Mouse (Mus musculus) gonadal fat pad, adult 2 months (tissue): ENCODE data around the gene Olfr804. TPM values are rescaled to one million over a fixed set of nuclear protein-coding genes. Genes with fewer than 3 reads are reported as not detected.

Experiments
- DNase-seq: peaks from one replicate; pipeline ENCODE4 v3.0.0-alpha.2; 2012; ENCODE audit warnings: low read depth
- polyA plus RNA-seq: library from polyadenylated mRNA; depleted of rRNA; stranded (reverse); fragments of >200 nt; gene quantifications from 2 replicates; pipeline ENCODE4 v1.2.3, GENCODE M21; 2012; rRNA removed

Olfr804 gene
- not detected in 2 replicates for polyA plus RNA-seq

- DNase-seq, result no peak
Measured at GRCm38 (mm10) chr10:129702910-129703309, at the start of gene Olfr804. Gene Olfr804, plus strand, starts transcription at chr10:129703210.

- DNase-seq, result no peak
Measured at GRCm38 (mm10) chr10:129657394-129657793, 45.6 kb upstream of the Olfr804 start, which contains the start of gene Olfr800. Gene Olfr800, plus strand, starts transcription at chr10:129657694.

GRCm38 (mm10) chr10:129673765-129674164 lies 29.2 kb upstream of the Olfr804 start, which contains the start of gene Olfr801:
Gene Olfr801, minus strand, starts transcription at chr10:129673865.
- no peak for DNase-seq

- no peak for DNase-seq
Measured at GRCm38 (mm10) chr10:129688069-129688468, 14.9 kb upstream of the Olfr804 start, which contains the start of gene Olfr802. Gene Olfr802, minus strand, starts transcription at chr10:129688169.

- no peak for DNase-seq
Measured at GRCm38 (mm10) chr10:129694186-129694585, 8.8 kb upstream of the Olfr804 start, which contains the start of gene Olfr803. Gene Olfr803, minus strand, starts transcription at chr10:129694286.

- DNase-seq, result no peak
Measured at GRCm38 (mm10) chr10:129729275-129729674, 26.3 kb downstream of the Olfr804 start, which contains the start of gene Olfr805. Gene Olfr805, minus strand, starts transcription at chr10:129729375.

- DNase-seq, result no peak
Measured at GRCm38 (mm10) chr10:129741821-129742220, 38.8 kb downstream of the Olfr804 start, which contains the start of gene Olfr806. Gene Olfr806, minus strand, starts transcription at chr10:129741921.

- no peak for DNase-seq
Measured at GRCm38 (mm10) chr10:129757693-129758092, 54.7 kb downstream of the Olfr804 start, which contains the start of gene Olfr807. Gene Olfr807, minus strand, starts transcription at chr10:129757793.

Other genes with a start within 250 kb of the Olfr804 start
- not detected in 2 replicates for gene Olfr787, start 241.3 kb upstream of the Olfr804 start, polyA plus RNA-seq
- gene Olfr788, start 232.2 kb upstream of the Olfr804 start, polyA plus RNA-seq, result not detected in 2 replicates
- not detected in 2 replicates for gene Olfr789, start 218.5 kb upstream of the Olfr804 start, polyA plus RNA-seq
- gene Olfr790, start 204.7 kb upstream of the Olfr804 start, polyA plus RNA-seq, result not detected in 2 replicates
- not detected in 2 replicates for gene Olfr791, start 181.4 kb upstream of the Olfr804 start, polyA plus RNA-seq
- gene Olfr792, start 164.0 kb upstream of the Olfr804 start, polyA plus RNA-seq, result not detected in 2 replicates
- not detected in 2 replicates for gene Olfr794, start 135.6 kb upstream of the Olfr804 start, polyA plus RNA-seq
- gene Olfr796, start 90.6 kb upstream of the Olfr804 start, polyA plus RNA-seq, result not detected in 2 replicates
- not detected in 2 replicates for gene Olfr798, start 75.3 kb upstream of the Olfr804 start, polyA plus RNA-seq
- gene Olfr799, start 65.7 kb upstream of the Olfr804 start, polyA plus RNA-seq, result not detected in 2 replicates
- gene Olfr800, start 45.5 kb upstream of the Olfr804 start, polyA plus RNA-seq, result not detected in 2 replicates
- gene Olfr801, start 29.3 kb upstream of the Olfr804 start, polyA plus RNA-seq, result not detected in 2 replicates
- gene Olfr802, start 15.0 kb upstream of the Olfr804 start, polyA plus RNA-seq, result not detected in 2 replicates
- not detected in 2 replicates for gene Olfr803, start 8.9 kb upstream of the Olfr804 start, polyA plus RNA-seq
- not detected in 2 replicates for gene Olfr805, start 26.2 kb downstream of the Olfr804 start, polyA plus RNA-seq
- not detected in 2 replicates for gene Olfr806, start 38.7 kb downstream of the Olfr804 start, polyA plus RNA-seq
- gene Olfr807, start 54.6 kb downstream of the Olfr804 start, polyA plus RNA-seq, result not detected in 2 replicates
- gene Olfr808, start 62.3 kb downstream of the Olfr804 start, polyA plus RNA-seq, result not detected in 2 replicates
- not detected in 2 replicates for gene Olfr809, start 71.4 kb downstream of the Olfr804 start, polyA plus RNA-seq
- not detected in 2 replicates for gene Olfr810, start 91.7 kb downstream of the Olfr804 start, polyA plus RNA-seq
- gene Olfr811, start 101.2 kb downstream of the Olfr804 start, polyA plus RNA-seq, result not detected in 2 replicates
- not detected in 2 replicates for gene Olfr812, start 142.9 kb downstream of the Olfr804 start, polyA plus RNA-seq
- not detected in 2 replicates for gene Olfr813, start 152.2 kb downstream of the Olfr804 start, polyA plus RNA-seq
- gene Olfr814, start 176.6 kb downstream of the Olfr804 start, polyA plus RNA-seq, result not detected in 2 replicates
- gene Olfr815, start 202.7 kb downstream of the Olfr804 start, polyA plus RNA-seq, result not detected in 2 replicates
- not detected in 2 replicates for gene Olfr816, start 212.4 kb downstream of the Olfr804 start, polyA plus RNA-seq
- not detected in 2 replicates for gene Olfr818, start 245.9 kb downstream of the Olfr804 start, polyA plus RNA-seq